Mouse (Mus musculus) forebrain, embryonic 11.5 days (tissue): Measurements from ENCODE around the gene Ppp2r1a. TPM values are rescaled to one million over a fixed set of nuclear protein-coding genes. Genes with fewer than 3 reads are reported as not detected.
A peak's percentile ranks its signal among the peaks of the same experiment; 100 is the strongest.

ENCODE experiments used
- ATAC-seq: fragments of 200-750 bp; cut with Nextera tagmentation; replicated peaks from 2 replicates; pipeline ENCODE4 v1.8.0; 2017; ENCODE audit warnings: moderate TSS enrichment; ENCODE audit not compliant: low FRiP score
- DNase-seq: peaks from one replicate; pipeline ENCODE4 v3.0.0-alpha.2; 2017; ENCODE audit warnings: low spot score
- H3K27ac ChIP-seq: fragments of 300-500 bp; sonication (generic); 2 replicates; pipeline ENCODE4 v1.5.1; 2014; ENCODE audit warnings: low read depth, low read length
- H3K27me3 ChIP-seq: fragments of 300-500 bp; sonication (generic); 2 replicates; pipeline ENCODE4 v1.6.1; 2014; ENCODE audit warnings: mild to moderate bottlenecking, low read length, mixed read lengths; ENCODE audit not compliant: control insufficient read depth, insufficient read depth
- H3K36me3 ChIP-seq: fragments of 300-500 bp; sonication (generic); 2 replicates; pipeline ENCODE4 v1.6.1; 2014; ENCODE audit warnings: mild to moderate bottlenecking, low read length, moderate library complexity, mixed read lengths; ENCODE audit not compliant: control insufficient read depth, insufficient read depth
- H3K4me1 ChIP-seq: fragments of 300-500 bp; sonication (generic); replicated peaks from 2 replicates; pipeline ENCODE4 v1.6.1; 2014; ENCODE audit warnings: low read length, mixed read lengths; ENCODE audit not compliant: control insufficient read depth, insufficient read depth
- H3K4me2 ChIP-seq: fragments of 300-500 bp; sonication (generic); 2 replicates; pipeline ENCODE4 v1.6.1; 2014; ENCODE audit warnings: low read depth, mild to moderate bottlenecking, low read length, moderate library complexity, mixed read lengths; ENCODE audit not compliant: severe bottlenecking
- H3K4me3 ChIP-seq: fragments of 300-500 bp; sonication (generic); 2 replicates; pipeline ENCODE4 v1.5.1; 2014; ENCODE audit warnings: low read depth, low read length
- H3K9ac ChIP-seq: fragments of 300-500 bp; sonication (generic); 2 replicates; pipeline ENCODE4 v1.6.1; 2014; ENCODE audit warnings: low read length
- H3K9me3 ChIP-seq: fragments of 300-500 bp; sonication (generic); 2 replicates; pipeline ENCODE4 v1.6.1; 2016; ENCODE audit warnings: low read length, mixed read lengths; ENCODE audit not compliant: control insufficient read depth
- WGBS: fragments of 180-500 bp; shearing (Covaris S2); extraction: QIAGEN DNeasy Blood & Tissue Kit; methylation state at CpG from one replicate; pipeline ENCODE4 v1.1.7; 2014; 5-methylcytosine and 5-hydroxymethylcytosine counted together
- polyA plus RNA-seq: library from polyadenylated mRNA; unstranded; fragments of >200 nt; fragmentation: Nextera tagmentation; extraction: Ambion mirVana; gene quantifications from 2 replicates; pipeline ENCODE4 v1.2.1, GENCODE M21; 2014

Gene Ppp2r1a
- 523 and 567 TPM in 2 replicates for polyA plus RNA-seq

- ATAC-seq (peak; percentile 98), DNase-seq (peak; percentile 97)
- under 1% methylated on average over 65 of the region's 69 CpGs for WGBS
- Histone ChIP-seq H3K4me3 (peak within 1 kb of the TSS; percentile 79), H3K4me2 (peak within 1 kb of the TSS; percentile 62), H3K9ac (peak within 1 kb of the TSS; percentile 85), H3K27ac (peak within 1 kb of the TSS; percentile 92), H3K4me1 (peaks cover 4% of the 10 kb centered on the region; the same call in 1 of the 2 replicates), H3K27me3 (no peaks in the 10 kb centered on the region), H3K9me3 (no peaks in the 10 kb centered on the region), H3K36me3 (no peaks in the 10 kb centered on the region)
Measured at GRCm38 (mm10) chr17:20944985-20945891, at the start of gene Ppp2r1a. TSS of gene Ppp2r1a (plus strand) at chr17:20945311.

GRCm38 (mm10) chr17:20904991-20905390 lies 40.1 kb upstream of the Ppp2r1a start, which contains the start of gene Vmn1r231:
TSS of gene Vmn1r231 (minus strand) at chr17:20905091.
- Histone ChIP-seq H3K9me3 (no peaks in the 10 kb centered on the region), H3K4me3 (no peak within 1 kb of the TSS), H3K9ac (no peak within 1 kb of the TSS), H3K36me3 (no peaks in the 10 kb centered on the region), H3K27me3 (no peaks in the 10 kb centered on the region), H3K4me2 (no peak within 1 kb of the TSS), H3K4me1 (no peaks in the 10 kb centered on the region), H3K27ac (no peak within 1 kb of the TSS)
- DNase-seq (no peak), ATAC-seq (no peak)
- 64% methylated on average over 2 of the region's 2 CpGs for WGBS

- Histone ChIP-seq H3K9me3 (no peaks in the 10 kb centered on the region), H3K4me3 (no peak within 1 kb of the TSS), H3K27ac (no peak within 1 kb of the TSS), H3K27me3 (no peaks in the 10 kb centered on the region), H3K36me3 (no peaks in the 10 kb centered on the region), H3K4me1 (no peaks in the 10 kb centered on the region), H3K4me2 (no peak within 1 kb of the TSS), H3K9ac (no peak within 1 kb of the TSS)
- DNase-seq, result no peak
- WGBS, result 53% methylated on average over 1 of the region's 1 CpGs
- ATAC-seq, result no peak
Measured at GRCm38 (mm10) chr17:20919614-20920013, 25.5 kb upstream of the Ppp2r1a start, which contains the start of gene Vmn1r232. TSS of gene Vmn1r232 (minus strand) at chr17:20919714.

- Histone ChIP-seq H3K9me3 (no peaks in the 10 kb centered on the region), H3K4me1 (peaks cover 4% of the 10 kb centered on the region; the same call in 1 of the 2 replicates), H3K9ac (peak overlapping the region; percentile 72), H3K27ac (peak overlapping the region; percentile 89), H3K4me2 (peak overlapping the region; percentile 55), H3K4me3 (peak overlapping the region; percentile 79), H3K27me3 (no peaks in the 10 kb centered on the region), H3K36me3 (no peaks in the 10 kb centered on the region)
- DNase-seq (no peak), ATAC-seq (no peak)
- WGBS, result 59% methylated on average over 3 of the region's 3 CpGs
Measured at GRCm38 (mm10) chr17:20944226-20944625, 885 bp upstream of the Ppp2r1a start.

GRCm38 (mm10) chr17:20946026-20946565 lies 985 bp downstream of the Ppp2r1a start:
- Histone ChIP-seq H3K36me3 (no peaks in the 10 kb centered on the region), H3K4me2 (peak overlapping the region; percentile 62), H3K4me1 (peaks cover 4% of the 10 kb centered on the region; the same call in 1 of the 2 replicates), H3K9me3 (no peaks in the 10 kb centered on the region), H3K9ac (peak overlapping the region; percentile 85), H3K27me3 (no peaks in the 10 kb centered on the region), H3K27ac (peak overlapping the region; percentile 92), H3K4me3 (peak overlapping the region; percentile 79)
- DNase-seq (no peak), ATAC-seq (no peak)
- WGBS, result 1% methylated on average over 13 of the region's 13 CpGs

GRCm38 (mm10) chr17:20946636-20947035 lies 1.5 kb downstream of the Ppp2r1a start:
- Histone ChIP-seq H3K4me1 (peaks cover 4% of the 10 kb centered on the region; the same call in 1 of the 2 replicates), H3K27ac (no peak overlapping the region), H3K9ac (peak overlapping the region; percentile 85), H3K4me2 (peak overlapping the region; percentile 62), H3K27me3 (no peaks in the 10 kb centered on the region), H3K4me3 (peak overlapping the region; percentile 79), H3K36me3 (no peaks in the 10 kb centered on the region), H3K9me3 (no peaks in the 10 kb centered on the region)
- no peak for ATAC-seq
- DNase-seq, result no peak

GRCm38 (mm10) chr17:20960386-20960785 lies 15.3 kb downstream of the Ppp2r1a start:
- Histone ChIP-seq H3K36me3 (peaks cover 46% of the 10 kb centered on the region), H3K9ac (no peak overlapping the region)
- WGBS, result 95% methylated on average over 5 of the region's 5 CpGs

GRCm38 (mm10) chr17:20965421-20965820 lies 20.3 kb downstream of the Ppp2r1a start:
- no peak for ATAC-seq
- H3K36me3 ChIP-seq, result peaks cover 10% of the 10 kb centered on the region; the same call in 1 of the 2 replicates

More at GRCm38 (mm10) chr17:20960386-20960785, 15.3 kb downstream of the Ppp2r1a start:
- Histone ChIP-seq H3K9me3 (no peaks in the 10 kb centered on the region), H3K27ac (no peak overlapping the region), H3K4me3 (no peak overlapping the region), H3K4me2 (no peak overlapping the region), H3K27me3 (no peaks in the 10 kb centered on the region), H3K4me1 (no peaks in the 10 kb centered on the region)
- DNase-seq, result no peak
- ATAC-seq, result no peak

More at GRCm38 (mm10) chr17:20965421-20965820, 20.3 kb downstream of the Ppp2r1a start:
- Histone ChIP-seq H3K9ac (no peak overlapping the region), H3K4me1 (no peaks in the 10 kb centered on the region), H3K27ac (no peak overlapping the region), H3K4me3 (no peak overlapping the region), H3K27me3 (no peaks in the 10 kb centered on the region), H3K4me2 (no peak overlapping the region), H3K9me3 (no peaks in the 10 kb centered on the region)
- WGBS, result 89% methylated on average over 4 of the region's 4 CpGs
- no peak for DNase-seq
